Mouse (Mus musculus): Measurements from ENCODE around the gene Epha7. TPM values are rescaled to one million over a fixed set of nuclear protein-coding genes. Genes with fewer than 3 reads are reported as not detected.
A peak's percentile ranks its signal among the peaks of the same experiment; 100 is the strongest.

Epha7 gene
- polyA plus RNA-seq (2014; fragmentation: Nextera tagmentation; extraction: Ambion mirVana): 26.4 and 43.8 TPM in 2 replicates

DNA sequence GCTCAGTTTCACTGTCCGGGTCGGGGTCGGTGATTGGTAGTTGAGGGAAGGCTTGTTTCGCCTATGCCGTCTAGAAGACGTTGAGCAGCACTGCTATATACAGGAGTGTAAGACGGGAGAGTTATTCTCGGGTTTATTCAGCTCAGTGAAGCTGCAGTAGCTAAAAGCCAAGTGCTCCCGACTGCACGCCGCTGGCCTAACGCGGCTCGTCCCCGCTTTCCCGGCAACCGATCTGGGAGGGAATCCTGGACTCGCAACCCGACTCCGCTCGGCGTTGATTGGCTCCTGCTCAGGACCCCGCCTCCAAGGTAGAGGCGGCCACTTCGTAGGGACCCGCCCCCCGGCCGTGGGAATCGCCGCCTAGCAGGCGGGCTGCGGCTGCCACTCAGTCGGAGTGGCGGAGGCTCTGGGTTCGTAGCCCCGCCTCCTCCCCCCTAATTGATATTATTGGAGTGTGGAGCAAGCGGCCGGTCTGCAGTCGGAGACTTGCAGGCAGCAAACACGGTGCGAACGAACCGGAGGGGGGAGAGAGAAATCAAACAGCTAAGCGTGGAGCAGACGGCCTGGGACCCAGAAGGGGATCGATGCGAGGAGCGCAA is at the start of gene Epha7:
Gene Epha7 (plus strand): TSS at position 441 of the 599 bp plus-strand sequence.
- Histone ChIP-seq H3K27me3 (replicated peaks; ENCODE audit: control insufficient read depth, insufficient read depth, low read length) (no peaks in the 10 kb centered on the region), H3K9ac (ENCODE audit: low read length) (peak within 1 kb of the TSS; percentile 82), H3K36me3 (ENCODE audit: control insufficient read depth, insufficient read depth, low read length) (no peaks in the 10 kb centered on the region), H3K4me2 (ENCODE audit: low read length) (peak within 1 kb of the TSS; percentile 73), H3K4me3 (ENCODE audit: low read depth, low read length) (peak within 1 kb of the TSS; percentile 82), H3K4me1 (ENCODE audit: control insufficient read depth, insufficient read depth, low read length) (no peaks in the 10 kb centered on the region), H3K27ac (ENCODE audit: low read depth, low read length) (peak within 1 kb of the TSS; percentile 97), H3K9me3 (replicated peaks; ENCODE audit: control insufficient read depth, low read length) (no peaks in the 10 kb centered on the region)
- ATAC-seq: peak; percentile 97
- peak; percentile 99 for DNase-seq (ENCODE audit: low spot score)
- WGBS: under 1% methylated on average over 48 of the region's 48 CpGs

- no peak overlapping the region for H3K27ac ChIP-seq (ENCODE audit: low read depth, low read length)
- no peaks in the 10 kb centered on the region for H3K36me3 ChIP-seq (ENCODE audit: control insufficient read depth, insufficient read depth, low read length)
- ATAC-seq (no peak), DNase-seq (ENCODE audit: low spot score) (no peak)
- no peak overlapping the region for H3K9ac ChIP-seq (ENCODE audit: low read length)
- 51% methylated on average over 3 of the region's 3 CpGs for WGBS
- no peak overlapping the region for H3K4me2 ChIP-seq (ENCODE audit: low read length)
- H3K9me3 ChIP-seq (replicated peaks; ENCODE audit: control insufficient read depth, low read length): no peaks in the 10 kb centered on the region
- H3K27me3 ChIP-seq (replicated peaks; ENCODE audit: control insufficient read depth, insufficient read depth, low read length): no peaks in the 10 kb centered on the region
- H3K4me1 ChIP-seq (ENCODE audit: control insufficient read depth, insufficient read depth, low read length): no peaks in the 10 kb centered on the region
- no peak overlapping the region for H3K4me3 ChIP-seq (ENCODE audit: low read depth, low read length)
Measured at GRCm38 (mm10) chr4:28783961-28784360, 29.0 kb upstream of the Epha7 start.

GRCm38 (mm10) chr4:28808800-28809199 is 4.1 kb upstream of the Epha7 start:
- no peaks in the 10 kb centered on the region for H3K9me3 ChIP-seq (replicated peaks; ENCODE audit: control insufficient read depth, low read length)
- peak; percentile 62 for DNase-seq (ENCODE audit: low spot score)
- no peaks in the 10 kb centered on the region for H3K36me3 ChIP-seq (ENCODE audit: control insufficient read depth, insufficient read depth, low read length)

GRCm38 (mm10) chr4:28809703-28810102 is 3.2 kb upstream of the Epha7 start:
- Histone ChIP-seq H3K9me3 (replicated peaks; ENCODE audit: control insufficient read depth, low read length) (no peaks in the 10 kb centered on the region), H3K9ac (ENCODE audit: low read length) (no peak overlapping the region), H3K4me3 (ENCODE audit: low read depth, low read length) (no peak overlapping the region), H3K27me3 (replicated peaks; ENCODE audit: control insufficient read depth, insufficient read depth, low read length) (no peaks in the 10 kb centered on the region), H3K27ac (ENCODE audit: low read depth, low read length) (no peak overlapping the region), H3K4me2 (ENCODE audit: low read length) (no peak overlapping the region), H3K4me1 (ENCODE audit: control insufficient read depth, insufficient read depth, low read length) (no peaks in the 10 kb centered on the region), H3K36me3 (ENCODE audit: control insufficient read depth, insufficient read depth, low read length) (no peaks in the 10 kb centered on the region)
- DNase-seq (ENCODE audit: low spot score) (no peak), ATAC-seq (no peak)
- 81% methylated on average over 4 of the region's 4 CpGs for WGBS

More at GRCm38 (mm10) chr4:28808800-28809199, 4.1 kb upstream of the Epha7 start:
- H3K4me1 ChIP-seq (ENCODE audit: control insufficient read depth, insufficient read depth, low read length): no peaks in the 10 kb centered on the region
- no peak overlapping the region for H3K4me3 ChIP-seq (ENCODE audit: low read depth, low read length)
- H3K9ac ChIP-seq (ENCODE audit: low read length): no peak overlapping the region
- ATAC-seq: no peak
- no peaks in the 10 kb centered on the region for H3K27me3 ChIP-seq (replicated peaks; ENCODE audit: control insufficient read depth, insufficient read depth, low read length)
- no peak overlapping the region for H3K27ac ChIP-seq (ENCODE audit: low read depth, low read length)
- no peak overlapping the region for H3K4me2 ChIP-seq (ENCODE audit: low read length)

GRCm38 (mm10) chr4:28813551-28814475 is 882 bp downstream of the Epha7 start:
- Histone ChIP-seq H3K4me2 (ENCODE audit: low read length) (peak overlapping the region; percentile 73), H3K4me1 (ENCODE audit: control insufficient read depth, insufficient read depth, low read length) (no peaks in the 10 kb centered on the region), H3K36me3 (ENCODE audit: control insufficient read depth, insufficient read depth, low read length) (no peaks in the 10 kb centered on the region), H3K4me3 (ENCODE audit: low read depth, low read length) (peak overlapping the region; percentile 82), H3K9me3 (replicated peaks; ENCODE audit: control insufficient read depth, low read length) (no peaks in the 10 kb centered on the region), H3K9ac (ENCODE audit: low read length) (peak overlapping the region; percentile 82), H3K27me3 (replicated peaks; ENCODE audit: control insufficient read depth, insufficient read depth, low read length) (no peaks in the 10 kb centered on the region), H3K27ac (ENCODE audit: low read depth, low read length) (peak overlapping the region; percentile 97)
- ATAC-seq (peak; percentile 40), DNase-seq (ENCODE audit: low spot score) (peak; percentile 73)
- WGBS: under 1% methylated on average over 71 of the region's 94 CpGs

DNA sequence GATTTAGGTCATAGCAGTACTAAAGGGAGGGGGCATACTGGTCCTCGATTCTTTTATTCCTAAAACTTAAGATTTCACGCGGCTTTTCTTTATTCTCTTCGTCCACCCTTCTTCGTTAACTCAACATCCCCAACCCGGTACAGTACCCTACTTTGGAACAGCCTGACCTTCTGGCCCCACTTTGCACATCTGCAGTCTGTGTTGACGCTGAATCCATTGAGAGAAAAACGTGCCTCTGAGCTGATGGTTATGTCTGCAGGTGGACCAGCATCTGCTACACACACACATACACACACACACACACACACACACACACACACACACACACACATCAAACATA is 1.5 kb downstream of the Epha7 start:
- no peaks in the 10 kb centered on the region for H3K9me3 ChIP-seq (replicated peaks; ENCODE audit: control insufficient read depth, low read length)
- peak overlapping the region; percentile 82 for H3K4me3 ChIP-seq (ENCODE audit: low read depth, low read length)
- H3K9ac ChIP-seq (ENCODE audit: low read length): peak overlapping the region; percentile 82
- no peaks in the 10 kb centered on the region for H3K36me3 ChIP-seq (ENCODE audit: control insufficient read depth, insufficient read depth, low read length)
- H3K27me3 ChIP-seq (replicated peaks; ENCODE audit: control insufficient read depth, insufficient read depth, low read length): no peaks in the 10 kb centered on the region
- peak overlapping the region; percentile 73 for H3K4me2 ChIP-seq (ENCODE audit: low read length)
- ATAC-seq (no peak), DNase-seq (ENCODE audit: low spot score) (peak; percentile 53)
- peak overlapping the region; percentile 97 for H3K27ac ChIP-seq (ENCODE audit: low read depth, low read length)
- no peaks in the 10 kb centered on the region for H3K4me1 ChIP-seq (ENCODE audit: control insufficient read depth, insufficient read depth, low read length)
- WGBS: 0% methylated on average over 8 of the region's 8 CpGs

- peak overlapping the region; percentile 82 for H3K9ac ChIP-seq (ENCODE audit: low read length)
- DNase-seq (ENCODE audit: low spot score): peak; percentile 92
- H3K4me2 ChIP-seq (ENCODE audit: low read length): peak overlapping the region; percentile 73
- peak overlapping the region; percentile 82 for H3K4me3 ChIP-seq (ENCODE audit: low read depth, low read length)
- H3K27ac ChIP-seq (ENCODE audit: low read depth, low read length): peak overlapping the region; percentile 97
- H3K36me3 ChIP-seq (ENCODE audit: control insufficient read depth, insufficient read depth, low read length): no peaks in the 10 kb centered on the region
- under 1% methylated on average over 64 of the region's 72 CpGs for WGBS
- ATAC-seq: peak; percentile 41
- H3K4me1 ChIP-seq (ENCODE audit: control insufficient read depth, insufficient read depth, low read length): no peaks in the 10 kb centered on the region
- no peaks in the 10 kb centered on the region for H3K9me3 ChIP-seq (replicated peaks; ENCODE audit: control insufficient read depth, low read length)
- no peaks in the 10 kb centered on the region for H3K27me3 ChIP-seq (replicated peaks; ENCODE audit: control insufficient read depth, insufficient read depth, low read length)
Measured at GRCm38 (mm10) chr4:28814816-28815620, 2.1 kb downstream of the Epha7 start.

GRCm38 (mm10) chr4:28815621-28815920 is 2.6 kb downstream of the Epha7 start:
- no peak for ATAC-seq
- peak overlapping the region; percentile 73 for H3K4me2 ChIP-seq (ENCODE audit: low read length)
- no peaks in the 10 kb centered on the region for H3K36me3 ChIP-seq (ENCODE audit: control insufficient read depth, insufficient read depth, low read length)

More at GRCm38 (mm10) chr4:28815621-28815920, 2.6 kb downstream of the Epha7 start:
- Histone ChIP-seq H3K27me3 (replicated peaks; ENCODE audit: control insufficient read depth, insufficient read depth, low read length) (no peaks in the 10 kb centered on the region), H3K9ac (ENCODE audit: low read length) (peak overlapping the region; percentile 82), H3K4me3 (ENCODE audit: low read depth, low read length) (peak overlapping the region; percentile 82), H3K4me1 (ENCODE audit: control insufficient read depth, insufficient read depth, low read length) (no peaks in the 10 kb centered on the region), H3K9me3 (replicated peaks; ENCODE audit: control insufficient read depth, low read length) (no peaks in the 10 kb centered on the region), H3K27ac (ENCODE audit: low read depth, low read length) (peak overlapping the region; percentile 97)
- whole genome bisulfite sequencing: under 1% methylated on average over 15 of the region's 15 CpGs
- no peak for DNase-seq (ENCODE audit: low spot score)

Measured in forebrain, embryonic 14.5 days (tissue).